Mouse (Mus musculus) heart, postnatal 10 days (tissue): ENCODE measurements at regions not wholly inside any gene's neighbourhood (a gene's known extent, or its start where the extent isn't known, plus 50 kb on each side); places are given as distances from the start of the nearest gene placed in this dataset.

Experiments used
- DNase-seq, 2 experiments: peaks; one replicate each; pipeline ENCODE4 v3.0.0; 2021
- intact Hi-C: fragments of 180-260 bp; cut with DNase I; formaldehyde crosslinking; loops from one replicate; pipeline ENCODE4 v1.15.1; 2025

DNA sequence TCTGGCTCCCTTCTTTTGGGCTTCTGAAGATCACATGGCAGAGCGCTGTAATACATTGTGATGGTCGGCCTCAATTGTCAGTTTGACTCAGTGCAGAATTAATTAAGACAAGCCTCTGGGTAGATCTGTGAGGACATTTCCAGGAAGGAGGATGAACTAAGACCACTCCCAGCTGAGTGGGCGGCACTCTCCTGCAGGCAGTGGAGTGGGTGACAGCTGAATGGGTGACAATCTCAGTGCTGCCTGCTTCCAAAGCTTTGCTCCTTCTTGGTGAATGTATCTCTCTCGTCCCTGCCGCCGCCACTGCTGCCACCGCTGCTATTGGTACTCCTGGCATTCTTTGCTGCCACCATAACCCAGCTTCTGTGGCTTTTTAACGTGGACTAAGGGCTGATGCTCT is 244.4 kb downstream of the Drd1 start:
- no peak for DNase-seq
- intact Hi-C loops: no loop called here

- intact Hi-C loops: no loop called here
- peak; percentile 12 to 13 for DNase-seq
Observed at GRCm38 (mm10) chr13:53807791-53808525, 247.5 kb downstream of the Drd1 start.

- DNase-seq: no peak
- intact Hi-C loops: no loop called here
Observed at GRCm38 (mm10) chr13:53805872-53806271, 249.6 kb downstream of the Drd1 start.

DNA sequence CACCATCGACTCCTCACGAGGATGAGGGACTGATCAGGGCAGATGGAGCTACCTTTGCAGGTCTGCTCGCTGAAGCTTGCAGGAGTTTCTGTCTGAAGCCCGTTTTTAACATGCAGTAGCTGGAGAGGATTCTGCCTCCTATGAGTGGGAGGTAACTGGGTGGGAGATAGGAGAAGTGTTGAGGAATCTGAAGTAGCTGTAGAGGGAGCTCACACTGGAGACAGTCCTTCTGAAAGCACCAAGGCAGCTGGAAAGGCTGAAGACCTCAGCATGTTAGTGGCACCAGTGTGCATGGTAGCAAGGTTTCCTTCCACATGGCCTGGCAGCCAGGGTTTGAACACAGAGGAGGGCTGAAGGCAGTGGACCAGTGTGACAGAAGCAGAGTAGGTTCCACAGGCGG is 254.5 kb downstream of the Drd1 start:
- intact Hi-C loops: no loop called here
- no peak for DNase-seq

DNA sequence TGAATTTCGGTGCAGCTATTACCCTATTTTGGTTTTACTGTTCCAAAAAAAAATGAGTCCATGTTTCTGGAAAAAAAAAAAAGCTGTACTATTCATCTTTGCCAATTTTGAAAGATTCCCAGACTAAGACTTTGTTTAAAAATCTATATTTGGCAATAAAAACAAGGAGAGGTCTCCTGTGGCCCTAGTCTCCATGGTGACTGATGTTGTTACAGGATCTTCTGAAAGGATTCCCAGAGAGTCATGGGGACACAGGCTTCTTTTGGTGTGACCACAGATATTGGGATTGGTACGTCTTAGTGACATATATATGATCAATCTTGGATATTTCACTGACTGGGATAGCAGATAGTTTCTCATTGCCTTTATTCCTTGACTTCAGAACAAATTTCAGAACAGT is 266.7 kb downstream of the Drd1 start:
- intact Hi-C loops: loop anchor here (10.0 kb wide), 1 partner anchor 436 kb away; no protein-coding TSS in a partner anchor
- peak; percentile 43 to 55 for DNase-seq

DNA sequence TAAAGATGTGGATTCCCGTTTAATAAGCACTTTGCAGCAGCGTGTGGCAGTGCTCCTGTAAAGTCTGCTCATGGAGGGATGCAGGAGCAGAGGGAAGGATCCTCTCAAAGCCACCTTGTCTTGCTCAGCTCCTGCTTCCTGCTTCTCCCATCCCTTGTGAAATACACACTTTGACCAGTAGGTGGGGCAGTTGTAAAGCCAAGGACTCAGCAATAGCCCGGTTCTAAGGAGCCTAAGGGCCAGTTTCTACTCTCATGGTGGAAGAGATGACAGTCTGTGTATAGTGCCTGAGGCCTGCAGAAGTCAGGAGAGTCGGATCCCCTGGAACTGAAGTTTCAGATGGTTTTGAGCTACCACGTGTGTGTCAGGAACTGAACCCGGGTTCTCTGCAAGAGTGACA is 272.0 kb downstream of the Drd1 start:
- DNase-seq: peak; percentile 81 to 89
- intact Hi-C loops: loop anchor here (1.0 to 10.0 kb wide), 3 partner anchors 271 to 441 kb away; partner anchors contain the start of gene Drd1

DNA sequence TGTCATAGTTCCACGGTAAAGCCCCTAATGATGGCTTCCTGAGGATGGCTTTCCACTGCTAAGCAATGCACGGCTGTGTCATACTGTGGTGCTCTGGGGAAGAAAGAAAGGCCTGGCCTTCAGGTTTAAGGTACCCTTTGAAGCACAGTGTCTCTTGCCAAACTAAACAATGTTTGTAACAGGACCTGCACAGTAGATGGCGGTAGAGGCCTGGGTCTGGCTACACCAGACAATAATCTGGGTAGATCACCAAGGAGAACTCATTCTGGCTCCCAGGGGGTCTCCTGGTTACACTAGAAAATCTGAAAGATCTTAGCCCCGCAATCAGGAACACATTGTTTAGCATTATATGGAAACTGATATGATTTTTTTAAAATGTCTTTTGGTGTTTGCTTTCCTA is 276.4 kb downstream of the Drd1 start:
- DNase-seq: peak in 1 of 2 experiments; percentile 57
- intact Hi-C loops: no loop called here

DNA sequence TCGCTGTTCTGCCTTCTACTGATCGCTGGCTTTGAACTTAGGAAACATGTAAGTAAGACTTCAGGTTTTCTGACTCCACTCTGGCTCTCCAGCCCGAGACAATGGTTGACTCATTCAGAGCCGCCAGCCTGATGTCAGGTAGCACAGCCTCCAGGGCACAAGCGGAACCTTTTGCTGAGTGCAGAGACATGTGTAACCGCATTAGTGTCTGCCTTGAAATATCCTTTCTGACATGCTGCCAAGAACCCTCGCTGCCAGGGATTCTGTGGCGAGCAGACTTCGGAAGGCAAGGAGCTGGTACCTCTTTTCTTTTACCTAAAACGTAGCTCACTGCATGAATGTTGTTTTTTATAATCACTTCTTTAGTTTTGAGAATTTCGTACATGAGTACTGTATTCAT is 279.1 kb downstream of the Drd1 start:
- DNase-seq: no peak
- intact Hi-C loops: no loop called here

DNA sequence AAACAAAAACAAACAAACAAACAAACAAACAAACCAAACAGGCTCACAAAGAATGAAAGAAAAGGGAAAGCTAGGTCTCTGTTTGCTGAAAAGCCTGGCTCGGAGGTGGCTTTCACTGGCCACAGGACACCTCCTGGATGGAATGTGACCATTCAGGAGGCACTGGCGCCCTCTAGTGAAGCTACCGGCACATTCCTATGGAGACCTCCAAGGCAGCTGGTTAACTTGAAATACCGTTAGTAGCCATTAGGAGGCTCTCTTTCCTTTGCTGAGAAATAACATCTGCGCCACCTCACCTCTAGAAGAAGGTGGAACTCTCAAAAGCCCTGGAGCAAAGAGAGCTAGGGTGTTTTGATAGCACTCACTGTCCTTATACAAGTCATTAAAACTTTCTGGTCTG is 279.8 kb downstream of the Drd1 start:
- peak; percentile 40 to 71 for DNase-seq
- intact Hi-C loops: no loop called here

DNA sequence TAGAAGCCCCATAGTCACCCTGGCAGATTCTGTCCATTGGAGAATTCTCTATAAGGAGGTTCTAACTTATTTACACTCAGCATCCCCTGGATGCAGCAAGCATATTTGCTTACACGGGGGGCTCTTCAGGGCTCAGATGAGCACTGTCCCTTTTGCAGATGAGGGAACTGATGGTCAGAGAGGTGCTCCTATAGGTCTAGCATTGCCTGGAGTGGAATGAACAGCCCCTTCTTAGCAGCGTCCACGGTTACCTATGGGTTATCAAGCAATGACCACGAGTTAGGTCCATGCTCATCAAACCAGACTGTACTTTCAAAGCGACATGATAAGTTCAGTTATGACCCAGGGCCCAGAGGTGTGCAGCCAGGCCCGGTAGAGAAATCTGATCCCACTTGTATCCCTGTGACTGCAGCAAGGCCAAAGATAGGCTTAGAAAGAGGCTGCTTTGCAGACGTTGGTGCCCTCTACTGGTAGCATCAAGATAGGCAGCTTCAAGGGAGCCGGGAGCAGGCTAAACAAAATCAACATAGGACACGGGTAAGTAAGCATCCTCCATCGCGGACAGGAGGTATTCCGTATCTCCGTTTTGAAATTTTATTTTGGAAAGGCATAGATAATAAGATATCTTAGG is 290.8 kb downstream of the Drd1 start:
- peak; percentile 71 to 79 for DNase-seq
- intact Hi-C loops: loop anchor here (1.0 to 5.0 kb wide), 3 partner anchors 76 to 322 kb away; no protein-coding TSS in a partner anchor

DNA sequence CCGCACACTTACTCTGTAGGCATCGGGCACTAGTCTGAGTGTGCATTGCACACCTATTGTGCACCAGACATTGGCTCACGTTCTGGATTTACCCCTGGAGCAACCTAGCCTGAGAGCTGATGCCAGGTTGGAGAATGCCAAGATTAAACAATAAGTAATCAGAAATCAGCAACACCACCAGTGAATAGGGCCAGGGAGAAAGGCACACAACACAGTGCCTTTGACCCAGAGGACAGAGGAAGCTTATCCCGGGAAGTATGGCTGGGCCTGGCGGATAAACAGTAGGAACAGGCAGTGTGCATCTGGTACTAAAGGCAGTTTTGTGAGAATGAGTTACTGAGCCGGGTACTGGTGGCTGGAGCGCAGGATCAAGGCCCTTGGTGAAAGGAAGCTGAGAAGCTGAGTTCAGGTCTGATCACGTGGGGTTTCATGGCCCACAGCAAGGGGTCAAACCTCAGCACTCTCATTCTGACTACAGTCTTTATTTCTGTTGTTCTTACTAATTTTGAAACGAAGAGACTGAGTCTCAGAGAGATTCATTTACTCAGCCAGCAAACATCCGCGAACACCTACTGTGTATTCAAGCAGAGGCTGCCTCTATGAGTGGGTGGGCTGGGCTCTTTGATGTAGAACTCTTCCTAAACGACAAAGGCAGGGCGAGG is 284.8 kb upstream of the Msx2 start:
- intact Hi-C loops: no loop called here
- no peak for DNase-seq

GRCm38 (mm10) chr13:53756970-53757530 is 284.2 kb upstream of the Msx2 start:
- intact Hi-C loops: no loop called here
- no peak for DNase-seq

- intact Hi-C loops: no loop called here
- DNase-seq: no peak
Observed at GRCm38 (mm10) chr13:53755046-53755615, 282.3 kb upstream of the Msx2 start.

DNA sequence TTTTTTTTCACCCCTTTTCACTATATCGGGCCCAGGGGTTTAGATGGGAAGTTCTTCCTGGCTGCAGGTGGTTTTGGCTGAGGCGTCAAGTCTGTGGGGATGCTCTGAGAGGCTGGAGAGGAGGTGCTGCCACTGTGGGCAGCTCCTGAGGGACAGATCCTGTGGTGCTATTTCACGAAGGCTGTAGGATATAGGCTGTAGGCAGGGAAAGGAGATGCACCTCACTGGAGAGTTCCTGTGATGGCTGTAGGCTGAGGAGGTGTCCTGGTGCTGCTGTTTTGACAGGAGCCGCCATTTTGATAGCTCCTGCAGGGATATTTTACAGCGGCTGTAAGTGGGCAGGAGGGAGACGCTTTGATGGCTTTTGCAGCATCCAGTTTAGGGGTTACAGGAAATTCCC is 280.2 kb upstream of the Msx2 start:
- DNase-seq: no peak
- intact Hi-C loops: no loop called here

- intact Hi-C loops: no loop called here
- DNase-seq: peak; percentile 41 to 50
Observed at GRCm38 (mm10) chr13:53740981-53741380, 268.1 kb upstream of the Msx2 start.

DNA sequence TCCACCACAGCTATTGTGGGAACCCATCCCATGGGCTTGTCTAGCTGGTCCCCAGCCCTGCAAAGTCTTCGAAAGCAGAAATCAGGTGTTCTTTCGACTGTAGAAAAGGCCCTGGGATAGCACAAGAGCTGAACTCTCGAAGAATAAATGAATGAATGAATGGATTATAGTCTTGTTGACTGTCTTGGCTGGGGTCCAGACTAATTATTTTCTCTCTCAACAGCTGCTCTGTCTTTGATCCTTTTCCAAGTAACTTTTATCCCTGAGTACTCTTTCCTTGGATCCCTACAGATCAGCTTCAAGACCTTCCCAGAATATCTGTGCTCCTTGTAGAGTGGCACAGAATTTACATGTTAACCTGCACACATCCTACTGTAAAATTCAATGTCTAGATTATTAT is 266.3 kb upstream of the Msx2 start:
- intact Hi-C loops: no loop called here

GRCm38 (mm10) chr13:53734944-53735343 is 262.1 kb upstream of the Msx2 start:
- DNase-seq: peak; percentile 45 to 64
- intact Hi-C loops: no loop called here

More for the DNA sequence above, 266.3 kb upstream of the Msx2 start:
- DNase-seq: no peak

DNA sequence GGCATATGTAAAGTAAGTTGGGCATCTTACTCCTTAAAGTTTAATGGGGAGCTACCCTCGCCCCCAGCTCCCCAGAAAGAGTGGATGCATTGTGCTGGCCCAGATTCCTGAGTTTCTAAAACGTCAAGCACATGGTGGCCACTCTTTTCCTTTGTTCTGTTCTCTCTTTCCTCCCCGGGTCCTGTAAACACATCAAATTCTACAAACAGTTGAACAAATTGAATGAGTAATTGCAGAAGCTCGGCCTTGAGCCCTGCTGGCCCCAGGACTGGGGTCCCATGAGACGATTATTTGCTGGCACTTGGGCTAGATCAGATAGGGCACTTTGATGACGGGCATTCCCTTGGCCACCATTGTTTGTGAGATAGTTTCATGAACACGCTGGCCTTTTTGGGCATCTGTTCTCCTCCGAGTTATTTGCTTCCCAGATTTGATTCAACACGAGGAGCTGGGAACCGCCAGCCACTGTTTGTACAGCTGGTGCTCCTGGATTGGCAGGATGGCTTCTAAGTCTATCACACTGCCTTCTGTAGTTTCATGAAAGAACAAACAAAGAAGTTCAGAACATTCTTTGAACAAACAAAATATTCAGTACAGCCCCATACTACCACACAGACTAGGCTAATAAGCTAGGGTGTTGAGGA is 257.5 kb upstream of the Msx2 start:
- intact Hi-C loops: no loop called here

DNA sequence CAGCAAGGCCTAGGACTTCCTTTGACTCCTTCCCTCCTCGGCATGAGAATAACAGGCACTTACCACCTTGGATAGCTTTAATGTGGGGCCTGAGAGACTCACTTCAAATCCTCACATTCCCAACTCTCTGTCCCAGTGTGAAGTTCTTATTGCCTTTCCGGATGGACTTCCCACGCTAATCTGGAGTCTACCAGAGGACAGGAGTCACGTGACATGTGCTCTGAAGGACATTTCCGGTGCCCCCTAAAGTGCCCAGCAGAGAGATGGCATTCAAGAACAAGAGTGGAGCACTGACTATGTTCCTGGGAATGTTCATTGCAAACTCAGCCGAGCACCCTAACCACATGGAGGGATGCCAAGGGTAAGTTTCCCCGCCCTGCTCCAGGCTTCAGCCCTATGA is 257.0 kb upstream of the Msx2 start:
- DNase-seq: no peak
- intact Hi-C loops: no loop called here

More for the DNA sequence above, 257.5 kb upstream of the Msx2 start:
- no peak for DNase-seq

DNA sequence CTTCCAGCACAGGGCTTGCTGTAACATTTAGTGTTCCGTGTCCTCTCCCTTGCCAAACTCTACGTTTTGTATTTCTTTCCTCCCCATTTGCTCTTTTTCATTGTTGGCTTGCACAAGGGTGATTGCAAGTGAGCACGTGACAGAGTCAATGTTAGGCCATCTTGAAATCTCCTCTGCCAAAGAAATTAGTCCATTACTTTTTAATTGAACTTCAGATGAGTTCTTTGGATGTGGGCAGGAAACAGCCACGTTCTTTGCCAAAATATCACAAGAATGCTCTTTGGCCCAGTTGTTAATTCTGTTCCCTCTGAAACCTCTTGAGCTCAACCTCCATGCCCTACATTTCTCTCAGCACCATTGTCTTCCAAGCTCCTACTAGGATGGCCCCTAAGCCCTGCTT is 253.2 kb upstream of the Msx2 start:
- intact Hi-C loops: no loop called here
- no peak for DNase-seq

DNA sequence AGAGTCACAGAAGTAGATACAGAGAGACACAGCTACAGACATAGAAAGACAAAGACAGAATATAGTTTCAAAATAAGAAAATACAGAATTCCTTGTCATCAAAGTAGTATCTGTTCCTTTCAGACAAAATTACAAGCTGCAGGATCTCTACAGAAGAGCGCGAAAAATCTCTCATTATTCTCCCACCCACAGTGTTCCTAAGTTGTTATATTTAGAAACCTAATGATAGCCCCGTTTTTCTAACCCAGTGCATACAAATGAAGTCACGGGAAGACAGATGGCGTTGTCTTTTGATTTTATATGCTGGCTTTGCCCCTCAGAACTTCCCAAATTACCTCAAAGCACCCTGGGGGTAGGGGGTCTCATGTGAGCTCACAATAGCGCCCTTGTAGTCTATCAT is 250.0 kb upstream of the Msx2 start:
- no peak for DNase-seq
- intact Hi-C loops: no loop called here
